Mouse (Mus musculus) gastrocnemius, postnatal 14 days (tissue): ENCODE results near the gene Lipe. TPM values are rescaled to one million over a fixed set of nuclear protein-coding genes. Genes with fewer than 3 reads are reported as not detected.
"Not testable (repeated sequence)": the region's sequence is repeated elsewhere in the genome, so short reads cannot be mapped to it uniquely, and the experiment has no call there.

Source experiments
- DNase-seq: peaks from one replicate; pipeline ENCODE4 v3.0.0; 2021; ENCODE audit warnings: mixed read lengths
- intact Hi-C: fragments of 180-260 bp; cut with DNase I; formaldehyde crosslinking; loops from one replicate; pipeline ENCODE4 v1.15.1; 2025; ENCODE audit warnings: low total_unique reads
- total RNA-seq, 2 experiments: library from RNA; stranded (reverse); gene quantifications; 2 replicates each; pipeline ENCODE4 v1.2.3; 2021

Gene Lipe
- total RNA-seq, 2 experiments from 2014 or later, result 11.4 to 18.8 TPM

- intact Hi-C loops, result loop anchor here (5.0 kb wide), 1 partner anchor 117 kb away; the partner anchor contains the start of gene Ceacam2
- DNase-seq, result no peak
These were observed 21.4 kb upstream of the Lipe start for GRCm38 (mm10) chr7:25419943-25420342.

- intact Hi-C loops, result no loop called here
- no peak for DNase-seq
These were observed 21.0 kb upstream of the Lipe start for GRCm38 (mm10) chr7:25419536-25419935.

- intact Hi-C loops, result no loop called here
- DNase-seq, result no peak
These were observed 19.1 kb upstream of the Lipe start for GRCm38 (mm10) chr7:25417597-25417996.

- DNase-seq, result no peak
- intact Hi-C loops, result loop anchor here (5.0 kb wide), 1 partner anchor 46 kb away; the partner anchor contains the start of gene Cnfn
These were observed 14.4 kb upstream of the Lipe start, which contains the start of gene Cxcl17 for GRCm38 (mm10) chr7:25412833-25413441. Cxcl17 (minus strand) TSS chr7:25412886.

DNA sequence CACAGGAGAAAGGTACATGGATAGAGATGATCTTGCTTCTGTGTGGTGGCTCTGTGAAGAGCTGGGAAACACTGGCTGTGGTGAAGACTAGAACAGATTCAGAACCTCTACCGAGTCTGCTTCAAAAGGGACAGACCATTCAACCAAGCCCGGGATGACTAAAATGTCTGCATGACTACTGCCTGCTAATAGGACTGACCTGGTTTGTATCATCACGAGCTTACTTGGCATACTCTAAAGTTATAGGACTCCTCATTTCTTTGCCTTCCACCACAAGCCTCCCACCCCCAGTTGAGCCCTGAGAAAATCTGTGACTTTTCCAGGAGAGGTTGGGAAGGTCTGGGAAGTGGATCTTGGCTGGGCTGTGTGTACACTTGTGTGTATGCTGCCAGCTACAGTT, 13.4 kb upstream of the Lipe start:
- intact Hi-C loops, result loop anchor here (5.0 kb wide), 1 partner anchor 45 kb away; the partner anchor contains the start of gene Cnfn
- DNase-seq, result no peak

DNA sequence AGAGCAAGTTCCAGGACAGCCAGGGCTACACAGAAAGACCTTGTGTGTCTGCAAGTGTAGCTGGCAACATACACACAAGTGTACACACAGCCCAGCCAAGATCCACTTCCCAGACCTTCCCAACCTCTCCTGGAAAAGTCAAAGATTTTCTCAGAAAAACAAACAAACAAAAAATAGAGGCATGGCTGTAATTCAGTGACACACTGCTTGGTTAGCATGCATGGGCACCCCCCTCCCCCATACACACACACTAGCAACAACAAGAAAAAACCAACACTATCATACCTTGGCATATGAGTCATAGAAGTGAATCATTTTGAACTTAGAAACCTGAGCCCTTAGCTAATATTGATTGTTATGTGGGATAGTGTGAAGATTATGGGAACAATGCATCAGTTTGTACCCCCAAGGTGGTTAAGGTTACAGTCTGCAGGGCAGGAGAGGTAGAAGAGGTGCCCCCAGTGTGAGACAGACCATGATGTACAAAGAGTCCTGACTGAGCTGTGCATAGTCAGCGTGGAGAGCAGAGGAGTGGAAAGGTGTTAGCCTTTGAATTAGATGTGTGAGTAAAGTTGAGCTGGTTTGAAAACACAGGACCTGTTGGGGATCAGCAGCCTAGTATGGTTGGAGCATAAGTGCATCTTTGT, 12.6 kb upstream of the Lipe start:
- DNase-seq, result no peak
- intact Hi-C loops, result loop anchor here (5.0 kb wide), 1 partner anchor 44 kb away; the partner anchor contains the start of gene Cnfn

DNA sequence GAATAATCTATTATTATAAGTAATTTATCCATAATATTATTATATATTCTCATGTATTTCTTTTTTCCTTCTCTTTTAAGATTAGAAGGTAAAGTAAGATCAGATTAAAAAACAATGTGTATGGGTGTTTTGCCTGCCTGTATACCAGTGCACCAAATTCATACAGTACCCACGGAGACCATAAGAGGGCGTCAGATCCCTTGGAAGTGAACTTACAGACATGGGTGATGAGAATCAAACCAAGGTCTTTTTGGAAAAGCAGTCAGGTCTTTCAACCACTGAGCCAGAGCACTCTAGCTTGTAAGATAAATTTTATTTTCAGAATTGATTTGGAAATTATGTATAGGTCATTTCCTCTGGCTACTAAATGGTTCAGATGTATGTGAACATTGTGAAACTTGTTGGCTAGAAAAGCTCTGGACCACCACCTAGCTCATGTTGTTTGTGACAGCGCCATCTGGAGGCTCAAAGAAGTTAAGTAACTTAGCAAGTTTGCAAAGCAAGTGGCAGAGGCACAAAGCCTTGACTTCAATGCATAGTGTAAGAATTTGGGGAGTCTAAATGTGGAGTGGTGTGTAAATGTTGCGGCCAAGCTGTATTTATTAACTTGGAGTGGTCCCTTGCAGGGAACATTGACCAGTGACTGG, 10.7 kb upstream of the Lipe start:
- DNase-seq, result no peak
- intact Hi-C loops, result no loop called here

DNA sequence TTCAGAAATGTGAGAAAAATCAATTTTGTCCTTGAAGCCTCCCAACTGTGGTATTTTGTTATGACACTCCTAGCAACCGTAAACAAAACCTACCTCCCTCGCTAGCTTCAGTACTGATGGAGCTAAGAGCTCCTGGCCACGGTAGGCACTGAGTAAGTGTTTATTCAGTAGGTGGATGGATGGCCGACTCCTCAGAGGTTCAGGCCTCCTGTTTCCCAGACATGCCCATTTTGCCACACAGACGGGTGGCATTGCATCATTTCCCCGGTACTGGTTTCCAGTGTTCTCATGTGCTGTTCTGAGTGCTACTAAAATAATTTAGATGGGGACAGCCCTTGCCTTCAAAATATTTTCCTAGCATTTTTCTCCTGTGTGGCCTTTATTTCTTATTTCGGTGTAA, 8.0 kb upstream of the Lipe start:
- intact Hi-C loops, result no loop called here
- no peak for DNase-seq

DNA sequence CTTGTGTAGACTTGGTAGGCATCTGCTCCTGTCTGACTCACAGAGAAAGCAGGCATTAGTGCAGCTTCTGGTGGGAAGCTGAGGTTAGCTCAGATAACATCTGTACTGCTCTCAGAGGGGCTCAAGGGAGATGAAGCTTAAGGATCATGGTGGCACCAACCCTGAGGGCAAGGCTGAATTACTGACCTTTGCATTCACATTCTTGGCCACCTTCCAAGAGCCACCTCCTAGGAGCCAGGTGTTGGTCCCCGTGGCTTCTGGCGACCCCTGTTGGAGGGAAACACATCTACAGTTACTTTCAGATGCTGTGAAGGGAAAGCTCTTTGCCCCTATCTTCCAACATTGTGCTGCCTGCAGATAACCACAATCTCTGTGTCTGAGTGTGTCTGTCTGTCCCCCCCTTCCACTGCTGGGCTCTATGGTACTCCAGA, 4.2 kb upstream of the Lipe start:
- intact Hi-C loops, result no loop called here
- peak; percentile 41 for DNase-seq

- intact Hi-C loops, result no loop called here
- no peak for DNase-seq
These were observed 3.5 kb upstream of the Lipe start for GRCm38 (mm10) chr7:25401986-25402385.

DNA sequence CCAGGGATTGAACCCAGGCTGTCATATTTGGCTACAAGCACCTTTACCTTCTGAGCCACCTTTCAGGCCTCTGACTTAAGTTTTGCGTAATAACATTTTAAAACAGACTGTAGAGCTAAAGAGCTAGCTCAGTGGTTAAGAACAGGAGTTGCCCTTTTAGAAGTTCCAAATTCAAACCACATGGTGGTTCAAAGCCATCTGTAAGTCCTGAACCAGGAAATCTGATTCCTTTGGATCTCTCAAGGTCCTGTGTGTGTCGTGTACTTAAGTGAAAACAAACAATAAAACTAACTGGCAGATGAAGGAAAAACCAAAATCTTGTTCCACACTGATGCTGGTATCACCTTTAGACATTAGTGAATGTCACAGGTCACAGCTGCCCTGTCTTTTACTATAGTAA, 3.0 kb upstream of the Lipe start:
- no peak for DNase-seq
- intact Hi-C loops, result no loop called here

DNA sequence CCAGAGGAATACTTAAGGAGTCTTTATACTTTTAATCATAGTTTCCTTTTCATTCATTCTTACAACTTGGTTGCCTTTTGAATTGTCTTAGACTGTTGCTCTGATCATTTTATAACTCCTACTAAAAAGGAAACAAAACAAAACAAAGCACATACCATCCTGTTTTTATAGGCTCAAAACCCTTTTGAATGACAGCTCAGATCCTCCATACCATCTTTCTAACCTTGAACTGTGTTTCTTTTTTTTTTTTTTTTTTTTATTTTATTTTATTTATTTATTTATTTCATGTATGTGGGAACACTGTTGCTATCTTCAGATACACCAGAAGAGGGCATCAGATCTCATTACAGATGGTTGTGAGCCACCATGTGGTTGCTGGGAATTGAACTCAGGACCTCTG, 518 bp upstream of the Lipe start:
- DNase-seq, intact Hi-C loops: not testable (repeated sequence)

GRCm38 (mm10) chr7:25396621-25397020, 1.9 kb downstream of the Lipe start:
- intact Hi-C loops, result no loop called here
- no peak for DNase-seq

GRCm38 (mm10) chr7:25395558-25396521, 2.7 kb downstream of the Lipe start:
- intact Hi-C loops, result no loop called here
- DNase-seq, result peak; percentile 98

- intact Hi-C loops, result no loop called here
- DNase-seq, result no peak
These were observed 3.3 kb downstream of the Lipe start for GRCm38 (mm10) chr7:25395186-25395557.

- intact Hi-C loops, result no loop called here
- DNase-seq, result no peak
These were observed 3.8 kb downstream of the Lipe start for GRCm38 (mm10) chr7:25394754-25395153.

GRCm38 (mm10) chr7:25393451-25394210, 4.9 kb downstream of the Lipe start:
- DNase-seq, result no peak
- intact Hi-C loops, result no loop called here

- intact Hi-C loops, result no loop called here
- DNase-seq, result no peak
These were observed 5.7 kb downstream of the Lipe start for GRCm38 (mm10) chr7:25392851-25393250.
